Mouse (Mus musculus): ENCODE data around the gene Sgk2. TPM values are rescaled to one million over a fixed set of nuclear protein-coding genes. Genes with fewer than 3 reads are reported as not detected.
"Not testable (repeated sequence)": the region's sequence is repeated elsewhere in the genome, so short reads cannot be mapped to it uniquely, and the experiment has no call there.

Gene Sgk2
- total RNA-seq, 2 experiments from 2014 or later = not detected

- ATAC-seq (replicated peaks; ENCODE audit: poor library complexity, severe bottlenecking) = peak; percentile 55
Measured at GRCm38 (mm10) chr2:163055715-163056114, 68.6 kb downstream of the Sgk2 start.

GRCm38 (mm10) chr2:163056584-163056983 is 69.5 kb downstream of the Sgk2 start:
- no peak for ATAC-seq (replicated peaks; ENCODE audit: poor library complexity, severe bottlenecking)

DNA sequence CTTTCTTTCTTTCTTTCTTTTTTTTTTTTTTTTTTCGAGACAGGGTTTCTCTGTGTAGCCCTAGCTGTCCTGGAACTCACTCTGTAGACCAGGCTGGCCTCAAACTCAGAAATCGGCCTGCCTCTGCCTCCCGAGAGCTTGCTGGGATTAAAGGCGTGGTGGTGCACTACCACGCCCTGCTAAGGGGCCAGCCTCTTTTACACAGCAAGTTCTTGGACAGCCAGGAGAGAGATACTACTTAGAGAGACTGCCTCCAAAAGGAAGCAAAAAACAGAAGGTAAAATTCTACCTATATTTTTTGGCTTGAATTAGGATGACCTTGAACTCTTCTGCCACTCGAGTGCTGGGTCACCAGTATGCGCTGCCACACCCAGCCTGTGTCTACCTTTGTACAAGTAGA is 71.9 kb downstream of the Sgk2 start:
- ATAC-seq (replicated peaks; ENCODE audit: poor library complexity, severe bottlenecking) = not testable (repeated sequence)

DNA sequence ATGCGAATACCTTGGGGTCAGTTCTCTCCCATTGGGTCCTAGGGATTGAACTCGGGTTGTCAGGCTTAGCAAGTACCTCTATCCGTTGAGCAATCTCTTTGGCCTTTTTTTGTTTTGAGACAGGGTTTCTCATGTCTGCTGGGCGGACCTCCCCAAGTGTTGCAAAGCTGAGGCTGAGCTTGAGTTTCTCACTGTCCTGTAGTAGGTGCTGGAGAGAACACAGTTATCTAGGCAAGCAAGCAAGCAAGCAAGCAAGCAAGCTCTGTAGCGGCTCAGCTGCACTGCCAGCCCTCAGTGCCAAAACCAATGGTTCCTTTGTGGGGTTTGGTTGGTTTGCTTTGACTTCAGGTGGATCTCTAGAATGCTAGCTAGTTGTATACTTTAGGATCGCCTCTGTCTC is 73.5 kb downstream of the Sgk2 start:
- ATAC-seq (replicated peaks; ENCODE audit: poor library complexity, severe bottlenecking) = 0 out of 2 replicates have a peak, but pooled peaks have one; percentile 8

DNA sequence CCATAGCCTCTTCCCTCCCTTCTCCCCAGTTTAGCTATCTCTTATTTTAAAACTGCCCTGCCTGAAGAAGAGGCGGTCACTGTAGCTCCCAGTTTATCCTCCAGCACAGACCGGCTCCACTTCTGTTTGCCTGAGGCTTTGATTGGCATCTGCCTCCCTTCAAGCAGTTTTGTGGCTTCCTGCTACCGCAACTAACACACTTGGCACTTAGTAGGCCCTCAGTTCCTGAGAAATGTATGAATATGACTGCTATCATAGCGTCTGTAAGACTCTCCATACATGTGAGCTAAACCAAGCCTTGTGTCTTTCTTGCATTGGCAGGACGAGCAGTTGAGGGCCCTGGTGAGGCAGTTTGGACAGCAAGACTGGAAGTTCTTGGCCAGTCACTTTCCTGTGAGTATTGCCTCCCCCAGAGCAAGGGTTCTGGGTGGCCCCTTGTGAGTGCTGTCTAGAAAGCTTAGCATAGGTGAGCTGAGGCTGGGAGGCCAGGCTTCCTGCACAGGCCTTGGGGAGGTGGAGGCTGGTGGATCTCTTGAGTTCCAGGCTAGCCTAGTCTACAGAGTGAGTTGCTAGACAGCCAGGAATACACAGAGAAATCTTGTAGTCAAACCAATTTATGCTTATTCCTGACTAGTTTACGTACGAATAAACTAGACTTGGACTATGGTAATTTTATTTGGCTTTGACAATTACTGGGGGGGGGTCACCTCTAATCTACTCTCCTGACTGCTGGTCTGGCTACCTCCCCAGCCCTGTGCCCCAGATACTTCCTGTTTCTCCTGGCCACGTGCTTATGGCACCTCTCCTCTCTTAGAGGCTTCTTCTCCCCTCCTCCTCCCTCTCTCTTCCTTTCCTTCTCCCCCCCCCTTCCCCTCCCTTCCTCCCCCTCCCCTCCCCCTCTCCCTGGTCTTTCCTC is 74.3 kb downstream of the Sgk2 start:
- peak; percentile 62 for ATAC-seq (replicated peaks; ENCODE audit: poor library complexity, severe bottlenecking)

- no peak for ATAC-seq (replicated peaks; ENCODE audit: poor library complexity, severe bottlenecking)
Measured at GRCm38 (mm10) chr2:163062119-163062508, 75.0 kb downstream of the Sgk2 start.

Other genes starting within 250 kb of the Sgk2 start
- gene Srsf6, start 55.8 kb upstream of the Sgk2 start, total RNA-seq (2014; fragmentation: Nextera tagmentation) = 240 and 262 TPM in 2 replicates
- 224 and 259 TPM in 2 replicates for gene Srsf6, start 55.8 kb upstream of the Sgk2 start, total RNA-seq (2017)
- gene L3mbtl1, start 43.9 kb upstream of the Sgk2 start, total RNA-seq (2014; fragmentation: Nextera tagmentation) = not detected in 2 replicates
- gene L3mbtl1, start 43.9 kb upstream of the Sgk2 start, total RNA-seq (2017) = not detected in 2 replicates
- 39.4 and 42.5 TPM in 2 replicates for gene Ift52, start 30.0 kb downstream of the Sgk2 start, total RNA-seq (2014; fragmentation: Nextera tagmentation)
- gene Ift52, start 30.0 kb downstream of the Sgk2 start, total RNA-seq (2017) = 19.9 and 23.8 TPM in 2 replicates
- gene Mybl2, start 67.4 kb downstream of the Sgk2 start, total RNA-seq (2014; fragmentation: Nextera tagmentation) = 60.2 and 71.5 TPM in 2 replicates
- 40.6 and 42.4 TPM in 2 replicates for gene Mybl2, start 67.4 kb downstream of the Sgk2 start, total RNA-seq (2017)
- gene Gtsf1l, start 100.5 kb downstream of the Sgk2 start, total RNA-seq (2014; fragmentation: Nextera tagmentation) = not detected in 2 replicates
- gene Gtsf1l, start 100.5 kb downstream of the Sgk2 start, total RNA-seq (2017) = not detected in 2 replicates
- gene Tox2, start 215.8 kb downstream of the Sgk2 start, total RNA-seq (2014; fragmentation: Nextera tagmentation) = not detected in 2 replicates
- not detected in 2 replicates for gene Tox2, start 215.8 kb downstream of the Sgk2 start, total RNA-seq (2017)

Measured in granulocyte monocyte progenitor cell, adult 5-6 weeks (primary cell).